Mouse (Mus musculus): ENCODE measurements around the gene Gpd1l. TPM values are rescaled to one million over a fixed set of nuclear protein-coding genes. Genes with fewer than 3 reads are reported as not detected.
A peak's percentile ranks its signal among the peaks of the same experiment; 100 is the strongest.

Gpd1l gene
- polyA plus RNA-seq, 1 experiment: 19.5 TPM

GRCm38 (mm10) chr9:114933037-114933722 lies 607 bp downstream of the Gpd1l start:
- TF ChIP-seq MAX (IDR thresholded peaks at IDR 0.05; ENCODE audit: low read depth) (no peak), E2F4 (IDR thresholded peaks at IDR 0.05; ENCODE audit: insufficient read depth) (no peak), POLR2AphosphoS2 (IDR thresholded peaks at IDR 0.05; ENCODE audit: insufficient read length, low read depth) (no peak), REST (IDR thresholded peaks at IDR 0.05; ENCODE audit: insufficient read depth, insufficient read length) (no peak), MYOD1 (IDR thresholded peaks at IDR 0.05; ENCODE audit: control insufficient read depth in 1 of 3, insufficient read length in 2 of 3, low read depth in 2 of 3) (peak in 2 of 3 experiments; percentile 60 to 83), TCF12 (IDR thresholded peaks at IDR 0.05; ENCODE audit: insufficient read depth, poor library complexity, severe bottlenecking) (no peak), MYOG (IDR thresholded peaks at IDR 0.05; ENCODE audit: control insufficient read depth in 1 of 3, insufficient read depth in 1 of 3, insufficient read length in 2 of 3, low read depth in 2 of 3) (peak in 2 of 3 experiments; percentile 68 to 84), TCF3 (IDR thresholded peaks at IDR 0.05; ENCODE audit: insufficient read length, low read depth) (peak; percentile 46), CEBPB (IDR thresholded peaks at IDR 0.05; ENCODE audit: insufficient read depth, poor library complexity, severe bottlenecking) (no peak), SRF (IDR thresholded peaks at IDR 0.05; ENCODE audit: control insufficient read depth, insufficient read length, low read depth) (no peak), USF1 (IDR thresholded peaks at IDR 0.05; ENCODE audit: low read depth) (no peak), POLR2A (IDR thresholded peaks at IDR 0.05; ENCODE audit: insufficient read length, low read depth) (no peak)
- Histone ChIP-seq H3ac (ENCODE audit: control insufficient read depth, insufficient read length) (peak overlapping the region; percentile 76), H3K36me3 (ENCODE audit: control insufficient read depth, insufficient read depth) (no peaks in the 10 kb centered on the region), H3K27me3 (ENCODE audit: control insufficient read depth, insufficient read depth, insufficient read length) (no peaks in the 10 kb centered on the region), H3K4me2 (ENCODE audit: low read depth) (peak overlapping the region; percentile 95), H3K79me2 (ENCODE audit: control insufficient read depth, insufficient read depth) (no peaks in the 10 kb centered on the region), H3K4me3 (peak overlapping the region; percentile 37)

- no peaks in the 10 kb centered on the region for H3K27me3 ChIP-seq (ENCODE audit: control insufficient read depth, insufficient read depth, insufficient read length)
- TF ChIP-seq TCF12 (IDR thresholded peaks at IDR 0.05; ENCODE audit: insufficient read depth, poor library complexity, severe bottlenecking) (no peak), CEBPB (IDR thresholded peaks at IDR 0.05; ENCODE audit: insufficient read depth, poor library complexity, severe bottlenecking) (no peak), REST (IDR thresholded peaks at IDR 0.05; ENCODE audit: insufficient read depth, insufficient read length) (no peak), POLR2AphosphoS2 (IDR thresholded peaks at IDR 0.05; ENCODE audit: insufficient read length, low read depth) (no peak), MAX (IDR thresholded peaks at IDR 0.05; ENCODE audit: low read depth) (no peak), MYOG (IDR thresholded peaks at IDR 0.05; ENCODE audit: control insufficient read depth in 1 of 3, insufficient read depth in 1 of 3, insufficient read length in 2 of 3, low read depth in 2 of 3) (no peak), MYOD1 (IDR thresholded peaks at IDR 0.05; ENCODE audit: control insufficient read depth in 1 of 3, insufficient read length in 2 of 3, low read depth in 2 of 3) (no peak), TCF3 (IDR thresholded peaks at IDR 0.05; ENCODE audit: insufficient read length, low read depth) (no peak), POLR2A (IDR thresholded peaks at IDR 0.05; ENCODE audit: insufficient read length, low read depth) (no peak), USF1 (IDR thresholded peaks at IDR 0.05; ENCODE audit: low read depth) (no peak), SRF (IDR thresholded peaks at IDR 0.05; ENCODE audit: control insufficient read depth, insufficient read length, low read depth) (no peak), E2F4 (IDR thresholded peaks at IDR 0.05; ENCODE audit: insufficient read depth) (no peak)
- H3K79me2 ChIP-seq (ENCODE audit: control insufficient read depth, insufficient read depth): no peaks in the 10 kb centered on the region
- peak overlapping the region; percentile 95 for H3K4me2 ChIP-seq (ENCODE audit: low read depth)
- H3K36me3 ChIP-seq (ENCODE audit: control insufficient read depth, insufficient read depth): no peaks in the 10 kb centered on the region
- H3ac ChIP-seq (ENCODE audit: control insufficient read depth, insufficient read length): no peak overlapping the region
- H3K4me3 ChIP-seq: peak overlapping the region; percentile 37
Observed at GRCm38 (mm10) chr9:114932607-114933006, 1.2 kb downstream of the Gpd1l start.

GRCm38 (mm10) chr9:114930464-114931090 lies 3.2 kb downstream of the Gpd1l start:
- no peak overlapping the region for H3K4me2 ChIP-seq (ENCODE audit: low read depth)
- no peaks in the 10 kb centered on the region for H3K36me3 ChIP-seq (ENCODE audit: control insufficient read depth, insufficient read depth)
- H3K79me2 ChIP-seq (ENCODE audit: control insufficient read depth, insufficient read depth): no peaks in the 10 kb centered on the region
- H3K27me3 ChIP-seq (ENCODE audit: control insufficient read depth, insufficient read depth, insufficient read length): no peaks in the 10 kb centered on the region
- H3ac ChIP-seq (ENCODE audit: control insufficient read depth, insufficient read length): no peak overlapping the region
- H3K4me3 ChIP-seq: no peak overlapping the region
- no peak for TF ChIP-seq REST (IDR thresholded peaks at IDR 0.05; ENCODE audit: insufficient read depth, insufficient read length)
- no peak for TF ChIP-seq MYOG (IDR thresholded peaks at IDR 0.05; ENCODE audit: control insufficient read depth in 1 of 3, insufficient read depth in 1 of 3, insufficient read length in 2 of 3, low read depth in 2 of 3)
- TF ChIP-seq POLR2AphosphoS2 (IDR thresholded peaks at IDR 0.05; ENCODE audit: insufficient read length, low read depth): no peak
- TF ChIP-seq CEBPB (IDR thresholded peaks at IDR 0.05; ENCODE audit: insufficient read depth, poor library complexity, severe bottlenecking): no peak
- TF ChIP-seq MAX (IDR thresholded peaks at IDR 0.05; ENCODE audit: low read depth): no peak
- no peak for TF ChIP-seq POLR2A (IDR thresholded peaks at IDR 0.05; ENCODE audit: insufficient read length, low read depth)
- TF ChIP-seq MYOD1 (IDR thresholded peaks at IDR 0.05; ENCODE audit: control insufficient read depth in 1 of 3, insufficient read length in 2 of 3, low read depth in 2 of 3): no peak
- no peak for TF ChIP-seq TCF12 (IDR thresholded peaks at IDR 0.05; ENCODE audit: insufficient read depth, poor library complexity, severe bottlenecking)
- TF ChIP-seq USF1 (IDR thresholded peaks at IDR 0.05; ENCODE audit: low read depth): no peak
- TF ChIP-seq TCF3 (IDR thresholded peaks at IDR 0.05; ENCODE audit: insufficient read length, low read depth): no peak
- TF ChIP-seq E2F4 (IDR thresholded peaks at IDR 0.05; ENCODE audit: insufficient read depth): no peak
- TF ChIP-seq SRF (IDR thresholded peaks at IDR 0.05; ENCODE audit: control insufficient read depth, insufficient read length, low read depth): no peak

DNA sequence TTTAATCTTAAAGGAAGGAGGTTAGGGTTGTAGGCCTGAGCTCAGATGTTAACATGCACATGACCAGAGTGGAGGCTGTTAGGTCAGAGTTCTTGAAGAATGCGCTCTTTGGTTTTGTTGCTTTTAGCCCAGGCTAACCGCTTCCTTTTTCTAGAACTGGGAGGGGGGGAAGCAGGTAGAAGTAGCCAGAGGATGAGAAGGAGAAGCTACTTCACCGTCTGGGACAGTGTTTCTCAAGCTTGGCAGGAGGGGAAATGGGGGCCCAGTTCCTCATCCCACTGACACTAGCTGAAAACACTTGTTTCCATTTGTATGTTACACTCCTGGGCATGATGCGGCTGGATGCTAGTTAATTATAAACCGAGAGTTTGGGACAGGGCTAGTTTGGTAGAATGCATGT lies 8.2 kb downstream of the Gpd1l start:
- H3ac ChIP-seq (ENCODE audit: control insufficient read depth, insufficient read length): no peak overlapping the region
- TF ChIP-seq POLR2A (IDR thresholded peaks at IDR 0.05; ENCODE audit: insufficient read length, low read depth): no peak
- no peak for TF ChIP-seq SRF (IDR thresholded peaks at IDR 0.05; ENCODE audit: control insufficient read depth, insufficient read length, low read depth)
- TF ChIP-seq TCF3 (IDR thresholded peaks at IDR 0.05; ENCODE audit: insufficient read length, low read depth): no peak
- TF ChIP-seq USF1 (IDR thresholded peaks at IDR 0.05; ENCODE audit: low read depth): no peak
- no peak for TF ChIP-seq REST (IDR thresholded peaks at IDR 0.05; ENCODE audit: insufficient read depth, insufficient read length)
- no peak for TF ChIP-seq MYOG (IDR thresholded peaks at IDR 0.05; ENCODE audit: control insufficient read depth in 1 of 3, insufficient read depth in 1 of 3, insufficient read length in 2 of 3, low read depth in 2 of 3)
- no peak for TF ChIP-seq CEBPB (IDR thresholded peaks at IDR 0.05; ENCODE audit: insufficient read depth, poor library complexity, severe bottlenecking)
- TF ChIP-seq MYOD1 (IDR thresholded peaks at IDR 0.05; ENCODE audit: control insufficient read depth in 1 of 3, insufficient read length in 2 of 3, low read depth in 2 of 3): no peak
- TF ChIP-seq MAX (IDR thresholded peaks at IDR 0.05; ENCODE audit: low read depth): no peak
- TF ChIP-seq TCF12 (IDR thresholded peaks at IDR 0.05; ENCODE audit: insufficient read depth, poor library complexity, severe bottlenecking): no peak
- TF ChIP-seq POLR2AphosphoS2 (IDR thresholded peaks at IDR 0.05; ENCODE audit: insufficient read length, low read depth): no peak
- no peak for TF ChIP-seq E2F4 (IDR thresholded peaks at IDR 0.05; ENCODE audit: insufficient read depth)
- H3K27me3 ChIP-seq (ENCODE audit: control insufficient read depth, insufficient read depth, insufficient read length): no peaks in the 10 kb centered on the region

More for the DNA sequence above, 8.2 kb downstream of the Gpd1l start:
- no peak overlapping the region for H3K4me2 ChIP-seq (ENCODE audit: low read depth)
- H3K36me3 ChIP-seq (ENCODE audit: control insufficient read depth, insufficient read depth): no peaks in the 10 kb centered on the region
- H3K4me3 ChIP-seq: no peak overlapping the region
- H3K79me2 ChIP-seq (ENCODE audit: control insufficient read depth, insufficient read depth): no peaks in the 10 kb centered on the region

Measured in myocyte (in vitro differentiated cells).